Mouse (Mus musculus): Measurements from ENCODE around the gene Map7d3.

Gene Map7d3

DNA sequence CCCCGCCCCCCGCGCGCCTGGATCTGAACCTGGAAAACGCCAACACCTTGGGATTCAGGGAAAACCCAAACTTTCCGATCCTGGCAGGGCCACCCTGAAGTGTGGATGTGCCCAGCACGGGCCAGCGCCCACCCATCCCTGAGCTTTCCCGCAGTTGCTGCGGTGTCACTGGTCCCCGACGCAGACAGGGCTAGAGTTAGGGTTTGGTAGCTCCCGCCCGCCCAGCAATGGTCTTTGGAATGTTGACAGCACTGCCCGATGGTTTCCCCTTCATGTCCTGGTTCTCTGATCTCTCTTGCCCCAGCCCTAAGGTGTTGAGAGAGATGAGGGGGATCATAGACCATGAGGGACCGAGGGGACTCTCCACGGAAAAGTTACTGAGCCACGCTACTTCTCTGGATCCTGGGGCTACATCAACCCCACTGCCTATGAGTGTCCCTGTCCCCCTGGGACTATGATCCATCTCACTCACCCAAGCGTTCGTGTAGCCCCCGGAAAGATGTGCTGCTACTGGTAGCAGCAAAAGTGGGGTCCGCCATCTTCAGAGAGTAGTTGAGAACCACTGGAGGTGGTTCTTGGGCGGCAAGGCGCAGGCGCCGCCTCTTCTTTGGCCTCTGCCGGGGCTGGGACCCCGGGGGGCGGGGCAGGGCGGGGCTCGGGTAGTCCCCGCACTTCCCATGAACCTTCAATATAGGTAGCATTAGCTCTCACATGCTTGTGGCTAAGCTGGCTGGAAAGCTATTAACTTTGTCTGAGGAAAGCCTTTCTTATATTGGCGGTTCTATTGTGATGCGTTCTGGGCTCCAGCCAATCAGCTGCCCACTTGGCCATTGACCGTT is at the start of gene Map7d3:
Map7d3 (minus strand) TSS at position 562 of the 839 bp plus-strand sequence.
- in situ Hi-C loops (cut with MboI, MseI): no loop called here

DNA sequence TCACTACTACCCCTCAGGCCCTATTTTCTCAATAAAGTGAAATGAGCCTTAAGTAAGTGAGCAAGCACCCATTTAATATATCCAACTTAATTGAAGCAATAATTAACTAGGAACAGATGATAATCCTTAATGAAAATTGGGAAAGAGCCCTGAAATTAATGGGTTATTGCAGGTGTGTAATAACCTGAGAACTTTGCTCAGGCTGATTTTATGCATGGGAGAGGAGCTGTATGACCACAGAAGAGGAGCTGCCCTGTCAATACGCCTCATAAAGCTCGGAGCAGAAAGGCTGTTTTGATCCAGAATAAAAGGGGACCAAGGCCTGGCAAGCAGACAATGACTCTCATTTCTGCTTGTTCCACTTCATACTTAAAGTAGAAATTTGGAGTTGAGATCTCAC is 47.7 kb upstream of the Map7d3 start, which contains the start of gene Adgrg4:
Adgrg4 (plus strand) TSS at position 301 of the 400 bp plus-strand sequence.
- in situ Hi-C loops (cut with MboI, MseI): no loop called here

DNA sequence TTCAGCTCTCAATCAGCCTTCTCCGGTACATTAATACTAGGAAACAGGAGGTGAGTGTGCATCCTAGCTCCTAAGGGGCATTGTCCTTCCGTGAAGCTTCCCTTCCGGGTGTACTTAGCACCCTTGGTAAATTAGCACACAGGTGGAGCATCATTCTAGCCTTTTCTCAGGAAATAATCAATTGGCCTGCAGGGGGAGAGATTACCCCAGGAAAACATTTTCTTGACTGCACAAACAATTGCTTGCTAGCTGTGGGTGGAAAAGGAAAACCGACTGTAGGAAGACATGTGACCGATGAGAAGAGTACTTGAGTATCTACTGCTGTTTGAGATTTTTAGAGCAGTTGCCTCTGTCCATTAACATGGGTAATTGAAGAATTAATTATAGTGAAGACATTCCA is 19.1 kb upstream of the Map7d3 start:
- in situ Hi-C loops (cut with MboI, MseI): no loop called here

DNA sequence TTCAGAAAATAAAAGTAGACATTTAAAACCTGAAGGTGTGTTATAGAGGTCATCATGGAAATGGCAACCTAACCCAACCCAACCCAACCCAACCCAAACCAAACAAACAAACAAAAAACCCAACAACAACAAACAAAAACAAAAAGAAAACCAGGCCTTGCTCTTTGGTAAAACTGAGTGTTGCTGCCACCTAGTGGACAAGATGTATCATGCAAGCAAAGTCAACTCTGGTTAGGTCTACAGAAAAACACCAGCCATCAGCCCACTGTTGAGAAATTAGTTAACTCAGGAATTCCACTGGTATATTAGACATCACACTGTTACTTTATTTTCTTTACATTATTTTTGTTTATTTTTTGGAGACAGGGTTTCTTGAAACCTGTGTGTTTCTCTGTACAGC is 17.2 kb upstream of the Map7d3 start:
- in situ Hi-C loops (cut with MboI, MseI): no loop called here

DNA sequence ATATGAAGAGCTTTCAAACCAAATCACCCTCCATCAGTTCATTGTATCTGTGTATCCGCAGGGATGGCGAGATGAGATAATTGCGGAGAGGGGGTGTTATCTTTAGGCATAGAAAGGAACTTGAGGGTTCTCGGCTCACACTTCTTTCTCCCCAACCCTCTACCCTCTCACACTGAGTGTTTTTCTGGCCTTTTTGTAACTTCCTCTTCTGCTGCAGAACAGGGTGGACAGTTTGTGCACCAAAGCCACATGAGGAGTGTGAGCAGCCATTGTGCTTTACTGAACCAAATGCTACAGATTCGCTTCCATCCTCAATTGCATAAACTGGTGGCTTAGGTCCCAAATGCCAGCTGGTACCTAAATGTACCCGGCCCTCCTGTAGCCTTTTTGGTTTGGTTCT is 13.7 kb upstream of the Map7d3 start:
- in situ Hi-C loops (cut with MboI, MseI): no loop called here

DNA sequence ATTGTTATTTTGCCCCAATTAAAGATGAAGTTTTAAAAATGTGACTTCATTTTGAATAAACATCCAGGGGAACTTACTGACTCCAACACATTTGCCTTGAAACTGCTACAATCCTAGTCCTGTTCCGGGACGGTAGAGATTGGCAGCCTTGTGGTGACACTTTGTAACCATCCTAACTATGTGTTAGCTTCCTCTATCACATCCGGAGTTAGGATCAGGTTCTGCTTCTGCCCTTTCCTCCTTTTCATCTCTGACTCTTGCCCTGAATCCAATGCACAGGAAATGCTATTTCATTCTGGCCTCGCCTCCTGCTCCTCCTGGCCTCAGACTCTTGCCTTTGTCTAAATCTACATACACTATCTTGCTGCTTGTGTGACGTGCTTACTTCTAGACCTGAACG is 5.4 kb upstream of the Map7d3 start:
- in situ Hi-C loops (cut with MboI, MseI): no loop called here

DNA sequence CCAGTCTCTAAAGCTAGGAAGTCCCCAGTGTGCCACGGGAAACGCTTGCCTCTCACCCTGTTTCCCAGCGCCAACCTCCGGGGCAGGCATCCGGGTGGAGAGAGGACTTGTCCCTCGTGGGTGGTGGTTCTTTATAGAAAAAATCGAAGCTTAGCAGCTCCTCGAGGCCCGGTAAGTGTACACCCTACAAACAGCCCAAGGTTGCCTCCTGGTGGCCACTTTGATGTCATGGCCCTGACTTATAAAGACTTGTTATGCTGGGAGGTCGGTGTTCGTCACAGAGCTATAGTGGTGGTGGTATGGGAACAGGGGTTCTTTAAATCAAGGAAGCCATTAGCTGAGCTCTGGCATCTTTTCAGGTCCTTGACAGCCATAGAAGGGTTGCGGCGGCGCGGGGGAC is 30.9 kb downstream of the Map7d3 start:
- in situ Hi-C loops (cut with MboI, MseI): loop anchor here in 1 of 2 experiments (10.0 kb wide), 1 partner anchor 226 kb away; no protein-coding TSS in a partner anchor

DNA sequence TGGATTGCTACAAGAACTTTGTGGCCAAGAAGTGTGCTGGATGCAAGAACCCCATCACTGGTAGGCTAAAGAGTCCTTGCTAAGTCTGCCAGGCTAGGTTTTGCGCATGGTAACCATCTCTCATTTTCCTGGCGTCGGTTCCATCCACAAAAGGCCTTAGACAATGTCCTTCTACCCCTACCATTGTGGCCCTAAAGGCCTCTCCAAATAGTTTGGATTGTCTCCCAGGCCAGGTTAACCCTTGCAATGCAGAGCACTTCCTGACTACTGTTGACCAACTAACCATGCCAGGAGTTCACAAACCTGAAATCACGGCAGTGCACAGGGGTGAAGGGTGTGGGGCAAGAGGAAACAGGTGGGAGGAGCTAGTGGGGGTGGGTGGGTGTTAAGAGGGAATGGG is 31.5 kb downstream of the Map7d3 start:
- in situ Hi-C loops (cut with MboI, MseI): loop anchor here in 1 of 2 experiments (10.0 kb wide), 1 partner anchor 226 kb away; no protein-coding TSS in a partner anchor

DNA sequence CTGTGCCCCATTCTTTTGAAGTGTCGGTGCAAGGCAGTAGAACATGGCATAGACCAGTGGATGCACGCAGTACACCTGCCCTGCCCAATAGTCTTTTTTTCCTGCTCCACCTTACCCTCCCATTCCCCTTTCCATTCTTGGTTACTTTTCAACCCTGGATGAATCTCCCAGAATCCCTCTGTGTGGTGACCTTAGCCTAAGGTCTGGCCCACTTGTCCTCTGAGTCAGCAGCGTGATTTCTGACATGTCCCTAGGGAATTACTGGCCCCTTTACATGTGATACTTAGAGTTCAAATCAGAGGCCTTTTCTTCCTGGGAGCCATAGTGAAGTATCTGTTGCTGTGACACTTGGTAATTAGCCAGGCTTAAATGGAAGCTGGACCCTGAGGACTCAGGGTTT is 34.6 kb downstream of the Map7d3 start:
- in situ Hi-C loops (cut with MboI, MseI): loop anchor here in 1 of 2 experiments (5.0 kb wide), 1 partner anchor 250 kb away; no protein-coding TSS in a partner anchor

DNA sequence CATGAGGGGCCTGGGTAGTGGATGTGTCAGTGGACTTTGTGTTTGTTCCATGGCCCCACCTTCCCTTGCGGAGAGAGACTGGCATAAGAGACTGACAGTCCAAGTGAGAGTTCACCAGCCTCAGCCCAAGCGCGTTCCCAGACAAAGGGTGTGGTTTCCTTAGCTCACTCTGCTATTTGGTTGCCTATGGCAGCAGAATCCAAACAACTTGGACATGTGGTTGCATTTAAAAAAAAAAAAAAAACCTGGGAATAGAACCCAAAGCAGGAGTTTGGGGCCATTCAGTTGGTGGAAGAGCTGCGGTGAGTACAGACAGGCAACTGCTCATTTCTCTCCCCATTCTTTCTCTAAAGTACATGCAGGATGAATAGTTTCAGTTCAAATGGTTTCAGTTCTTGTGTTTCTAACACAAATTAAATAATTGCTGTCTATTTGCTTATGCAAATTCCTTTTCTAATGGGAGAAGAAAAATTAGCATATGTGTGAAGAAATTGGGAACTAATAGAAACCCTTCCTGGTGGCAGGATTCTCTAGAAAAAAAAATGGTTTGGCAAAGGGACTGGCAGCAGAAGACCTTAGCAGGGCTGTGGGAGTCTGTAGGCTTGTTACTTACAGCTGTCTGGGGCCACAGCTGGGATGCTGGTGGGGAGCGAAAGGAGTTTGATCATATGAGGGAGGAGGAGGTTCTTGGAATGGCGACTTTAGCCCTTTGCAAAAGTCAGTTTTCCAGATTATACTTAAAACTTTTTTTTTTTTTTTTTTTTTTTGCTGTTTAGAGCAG is 35.7 kb downstream of the Map7d3 start:
- in situ Hi-C loops (cut with MboI, MseI): loop anchor here in 1 of 2 experiments (5.0 kb wide), 1 partner anchor 249 kb away; no protein-coding TSS in a partner anchor

DNA sequence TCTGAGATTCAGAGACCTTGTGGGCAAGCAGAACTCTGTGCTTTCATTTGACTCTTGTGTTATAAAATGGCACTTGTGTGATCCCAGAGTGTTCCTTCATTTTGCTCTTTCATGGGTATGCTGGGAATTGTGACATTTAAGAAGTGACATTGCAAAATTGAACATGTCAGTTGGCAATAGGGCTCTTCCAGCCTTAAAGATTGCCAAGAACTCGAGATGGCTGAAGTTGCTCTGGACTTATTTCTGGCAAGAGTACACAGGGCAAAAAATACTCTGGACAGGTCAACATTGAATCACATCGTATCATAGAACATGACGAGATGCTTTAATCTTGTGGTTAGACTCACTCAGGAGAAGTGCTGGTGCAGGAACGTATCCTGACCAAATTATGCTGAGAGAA is 48.8 kb downstream of the Map7d3 start:
- in situ Hi-C loops (cut with MboI, MseI): no loop called here

DNA sequence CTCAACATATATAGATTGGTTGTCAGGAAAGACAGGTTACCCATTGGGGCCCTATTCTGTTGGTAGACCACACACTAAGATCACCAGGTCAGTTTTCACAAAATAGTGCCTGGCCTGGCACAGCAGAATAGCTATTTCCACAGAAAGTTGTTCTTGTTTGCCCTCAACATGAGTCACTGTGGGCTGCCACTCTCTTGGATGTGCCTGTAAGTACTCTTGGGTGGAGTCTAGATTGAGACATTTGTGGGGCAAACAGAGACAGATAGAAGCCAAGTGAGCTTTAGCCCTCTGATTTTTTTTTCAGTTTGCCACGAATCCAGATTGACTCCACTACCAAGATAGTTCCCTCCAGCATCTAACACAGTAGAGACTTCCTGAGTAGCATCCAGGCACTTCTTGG is 50.4 kb downstream of the Map7d3 start:
- in situ Hi-C loops (cut with MboI, MseI): no loop called here

DNA sequence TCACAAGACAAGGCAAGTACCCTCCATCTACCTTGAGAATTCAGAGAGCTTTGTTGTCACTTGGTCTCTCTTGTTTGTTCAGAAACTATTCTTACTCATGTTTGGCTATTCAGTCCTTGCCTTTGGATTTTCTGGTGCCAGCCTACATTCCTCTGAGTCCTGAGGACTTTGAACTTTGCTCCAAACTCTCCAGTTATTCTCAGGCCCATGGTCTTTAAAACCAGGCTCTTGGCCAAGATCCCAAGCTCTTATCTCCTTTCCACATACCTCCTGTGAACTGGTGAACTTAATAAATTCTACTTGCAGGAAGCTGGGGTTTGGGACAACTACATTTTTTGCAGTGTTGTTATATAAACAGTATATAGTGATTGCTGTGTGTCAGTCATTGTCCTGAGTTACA is 52.3 kb downstream of the Map7d3 start:
- in situ Hi-C loops (cut with MboI, MseI): no loop called here

DNA sequence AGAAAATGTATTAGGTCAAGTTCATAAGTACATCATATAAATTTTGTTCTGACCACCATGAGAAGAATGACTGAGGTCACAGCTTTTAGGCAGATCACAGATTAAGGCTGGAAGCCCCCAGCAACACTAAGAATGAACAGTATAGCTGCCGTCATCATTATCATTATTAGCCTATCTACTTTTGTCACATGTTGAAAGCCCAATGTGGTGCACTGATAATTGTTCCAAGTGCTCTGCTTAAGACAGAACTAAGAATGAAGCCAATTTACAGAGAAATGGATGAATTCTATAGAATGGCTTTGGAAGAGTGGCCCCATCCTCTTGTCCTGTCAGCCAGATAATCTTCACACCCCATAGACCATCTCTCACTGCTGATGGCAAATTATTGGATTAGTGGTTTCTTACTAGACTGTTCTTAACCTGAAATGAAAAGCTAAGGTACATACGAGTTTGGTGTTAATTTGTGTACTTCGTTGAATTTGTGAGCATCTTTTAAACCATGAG is 61.8 kb downstream of the Map7d3 start:
- in situ Hi-C loops (cut with MboI, MseI): no loop called here

DNA sequence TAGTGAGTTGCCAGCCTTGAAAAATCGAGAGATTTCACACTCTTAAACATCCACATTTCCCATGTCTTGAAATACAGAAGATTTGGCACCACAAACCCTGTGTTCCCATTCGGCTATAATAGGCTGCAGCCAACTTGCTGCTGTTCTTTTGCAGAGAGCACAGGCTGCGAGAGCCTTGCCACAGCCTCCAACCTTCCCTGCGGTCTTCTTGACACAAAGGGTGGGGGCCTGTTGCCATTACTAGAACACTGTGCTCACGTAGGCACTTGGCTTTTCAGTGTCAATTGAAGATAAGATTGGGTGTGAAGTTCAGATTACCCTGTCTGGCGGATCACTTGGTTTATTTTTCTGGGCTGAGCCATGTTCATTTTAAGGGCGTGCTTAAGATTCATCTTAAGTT is 65.8 kb downstream of the Map7d3 start:
- in situ Hi-C loops (cut with MboI, MseI): no loop called here

DNA sequence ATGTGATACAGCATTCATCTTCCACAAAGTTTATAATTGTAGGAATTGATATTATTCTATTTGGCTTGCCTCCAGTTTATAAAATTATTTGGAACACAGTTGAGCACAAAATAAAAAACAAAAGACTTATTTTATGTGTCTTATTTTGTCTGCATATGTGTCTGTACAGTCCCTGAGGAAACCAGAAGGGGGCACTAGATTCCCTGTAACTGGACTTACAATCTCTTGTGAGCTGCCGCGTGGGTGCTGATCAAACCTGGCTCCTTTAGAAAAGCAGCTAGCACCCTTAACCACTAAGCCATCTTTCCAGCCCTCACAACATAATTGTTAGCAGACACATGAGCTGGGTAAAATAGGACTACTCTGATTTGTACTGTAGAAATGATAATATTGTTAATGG is 66.5 kb downstream of the Map7d3 start:
- in situ Hi-C loops (cut with MboI, MseI): no loop called here

DNA sequence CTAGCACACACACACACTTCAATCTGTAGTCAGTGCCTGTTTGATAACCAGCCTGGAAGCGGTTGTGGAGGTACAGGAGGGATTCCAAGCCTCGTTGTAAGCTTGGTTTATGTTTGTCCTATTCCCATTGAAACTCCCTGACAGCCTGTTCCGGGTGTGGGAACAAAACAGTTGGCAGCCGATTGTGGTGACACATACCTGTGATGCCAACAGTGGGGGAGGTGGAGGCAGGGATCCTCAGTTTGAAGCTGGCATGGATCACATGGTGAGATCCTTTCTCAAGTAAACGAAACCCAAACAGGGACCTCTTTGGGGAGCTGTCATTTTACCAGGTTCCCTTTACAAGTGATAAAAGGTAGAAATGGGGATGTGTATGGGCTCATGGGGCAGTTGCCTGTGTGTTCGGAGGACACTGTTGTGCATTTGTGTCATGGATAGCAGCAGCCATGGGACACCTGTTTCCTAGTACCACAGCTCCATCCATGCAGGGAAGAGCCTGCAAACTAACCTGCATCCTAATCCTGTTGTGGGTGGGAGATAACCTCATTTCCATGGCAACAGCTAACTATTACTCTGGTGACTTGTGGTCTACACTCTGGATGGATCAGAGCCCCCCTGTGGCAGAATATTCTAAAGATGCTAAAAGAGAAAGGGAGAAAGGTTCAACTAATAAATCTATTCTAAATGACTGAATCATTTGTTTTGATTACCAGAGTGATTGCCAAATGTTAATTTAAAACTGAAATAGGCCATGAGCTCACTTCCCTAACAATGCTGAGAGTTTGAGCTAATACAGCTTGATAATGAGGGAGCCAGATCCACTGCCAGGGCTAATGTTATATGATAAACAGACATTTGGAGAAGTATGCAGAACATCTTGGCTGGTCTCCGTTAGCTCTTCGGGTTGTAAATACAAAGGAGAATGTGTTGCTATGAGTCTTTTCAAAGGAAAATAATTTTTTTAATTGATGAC is 68.5 kb downstream of the Map7d3 start:
- in situ Hi-C loops (cut with MboI, MseI): no loop called here

DNA sequence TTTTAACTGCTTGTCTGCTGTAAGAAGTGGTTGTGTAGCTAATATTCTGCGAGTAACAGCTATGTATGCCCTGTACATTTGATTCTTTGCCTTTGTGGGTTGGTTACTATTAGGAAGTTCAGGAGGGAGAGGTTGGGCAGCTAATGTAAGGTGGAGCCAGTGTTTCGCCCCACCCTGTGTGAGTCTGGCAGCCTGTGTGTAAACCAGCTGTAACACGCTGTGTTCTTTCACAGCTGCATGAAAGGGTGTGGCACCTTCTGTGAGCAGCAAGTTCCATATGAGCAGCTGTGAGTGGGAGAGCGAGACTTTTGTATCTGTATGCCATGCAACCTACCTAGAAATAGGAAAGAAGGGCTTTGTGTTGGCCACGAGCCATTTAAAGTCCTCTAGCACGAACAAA is 70.0 kb downstream of the Map7d3 start:
- in situ Hi-C loops (cut with MboI, MseI): no loop called here

DNA sequence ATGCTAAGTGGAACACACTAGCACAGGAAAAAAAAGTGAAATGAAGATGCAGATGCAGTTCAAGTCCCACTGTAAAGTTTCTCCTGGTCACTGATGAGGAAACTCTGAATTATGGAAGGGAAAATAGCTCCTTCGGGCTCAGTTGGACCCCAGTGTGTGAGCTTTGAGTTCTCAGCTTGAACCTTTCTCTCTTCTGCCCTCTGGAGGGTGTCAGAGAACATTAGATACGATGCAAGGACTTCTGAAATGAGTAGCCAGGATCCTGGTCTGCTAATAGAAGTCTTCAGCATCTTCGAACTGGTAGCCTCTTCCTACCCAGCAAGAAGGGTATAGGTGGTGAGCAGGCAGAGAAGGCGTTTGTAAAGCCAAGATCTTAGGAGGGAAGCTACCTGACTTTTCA is 70.6 kb downstream of the Map7d3 start:
- in situ Hi-C loops (cut with MboI, MseI): no loop called here

Measured in T-helper 17 cell (primary cell).